Mouse (Mus musculus): ENCODE measurements around the gene Itga2. TPM values are rescaled to one million over a fixed set of nuclear protein-coding genes. Genes with fewer than 3 reads are reported as not detected.

Gene Itga2
- total and polyA plus RNA-seq, 3 experiments: under 0.01 TPM; not detected in 2

DNA sequence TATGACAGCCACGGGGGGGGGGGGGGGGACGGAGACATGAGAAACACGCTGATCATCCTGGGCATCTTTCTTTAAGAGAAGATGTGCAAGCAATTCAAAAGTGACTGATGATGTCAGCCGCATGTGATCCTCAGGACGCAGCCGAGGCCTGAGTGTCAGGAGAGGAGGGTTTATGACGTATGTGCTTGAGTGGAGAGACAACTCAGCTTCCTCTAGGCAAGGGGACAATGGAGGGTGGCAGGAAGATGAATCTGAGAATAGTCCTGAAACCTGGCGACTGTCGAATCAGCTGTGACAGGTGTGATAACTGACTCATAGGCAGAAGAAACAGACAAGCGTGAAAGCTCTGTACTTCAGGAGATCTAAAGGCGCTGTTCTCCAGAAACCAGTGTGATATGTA, 53.2 kb downstream of the Itga2 start:
- DNase-seq (ENCODE audit: low read depth, low spot score): no peak
- Histone ChIP-seq H3K36me3 (ENCODE audit: control insufficient read depth in 1 of 2, insufficient read depth in 2 of 2, low read length in 2 of 2) (no peaks in the 10 kb centered on the region), H3K4me3 (ENCODE audit: control insufficient read depth in 1 of 2, insufficient read depth in 1 of 2, low read depth in 2 of 2, low read length in 2 of 2) (no peak overlapping the region), H3K79me2 (ENCODE audit: control insufficient read depth, insufficient read depth, low read length, poor library complexity) (no peaks in the 10 kb centered on the region), H3K9ac (ENCODE audit: control insufficient read depth, low read depth, low read length, poor library complexity, severe bottlenecking) (no peak overlapping the region), H3K9me3 (replicated peaks; ENCODE audit: insufficient read depth, low read length) (no peaks in the 10 kb centered on the region), H3K4me1 (ENCODE audit: control insufficient read depth in 1 of 2, insufficient read depth in 2 of 2, low read length in 2 of 2) (no peaks in the 10 kb centered on the region), H3K27ac (ENCODE audit: control insufficient read depth, low read depth, low read length) (no peak overlapping the region), H3K27me3 (ENCODE audit: control insufficient read depth in 1 of 2, insufficient read depth in 2 of 2, low read length in 2 of 2) (no peaks in the 10 kb centered on the region; a peak in 1 of 4 replicates)
- TF ChIP-seq NRF1 (IDR thresholded peaks at IDR 0.05; ENCODE audit: insufficient read depth, low read depth, low read length, poor library complexity, severe bottlenecking): no peak
- no peak for TF ChIP-seq ELF1 (IDR thresholded peaks at IDR 0.05; ENCODE audit: low read depth, low read length)
- TF ChIP-seq NELFE (IDR thresholded peaks at IDR 0.05; ENCODE audit: low read depth, low read length): no peak
- TF ChIP-seq KAT2A (conservative IDR thresholded peaks at IDR 0.05; ENCODE audit: low read depth, low read length): no peak
- no peak for TF ChIP-seq ZKSCAN1 (IDR thresholded peaks at IDR 0.05; ENCODE audit: low read depth, low read length)
- TF ChIP-seq POLR2AphosphoS2 (IDR thresholded peaks at IDR 0.05; ENCODE audit: low read length): no peak
- no peak for TF ChIP-seq CHD2 (IDR thresholded peaks at IDR 0.05; ENCODE audit: low read length)
- no peak for TF ChIP-seq E2F4 (IDR thresholded peaks at IDR 0.05; ENCODE audit: borderline replicate concordance, low read depth, low read length)
- no peak for TF ChIP-seq MXI1 (IDR thresholded peaks at IDR 0.05; ENCODE audit: low read depth, low read length)
- no peak for TF ChIP-seq CHD1 (IDR thresholded peaks at IDR 0.05; ENCODE audit: low read depth, low read length)
- no peak for TF ChIP-seq TCF12 (IDR thresholded peaks at IDR 0.05; ENCODE audit: low read depth, low read length)
- no peak for TF ChIP-seq TAL1 (IDR thresholded peaks at IDR 0.05; ENCODE audit: low read length)
- no peak for TF ChIP-seq MYB (IDR thresholded peaks at IDR 0.05; ENCODE audit: low read depth, low read length)
- TF ChIP-seq GABPA (IDR thresholded peaks at IDR 0.05; ENCODE audit: low read depth, low read length): no peak
- no peak for TF ChIP-seq MAX (IDR thresholded peaks at IDR 0.05; ENCODE audit: low read length)
- no peak for TF ChIP-seq RCOR1 (IDR thresholded peaks at IDR 0.05; ENCODE audit: low read depth, low read length)
- no peak for TF ChIP-seq HCFC1 (IDR thresholded peaks at IDR 0.05; ENCODE audit: low read depth, low read length)
- TF ChIP-seq USF1 (IDR thresholded peaks at IDR 0.05; ENCODE audit: low read depth, low read length): no peak

DNA sequence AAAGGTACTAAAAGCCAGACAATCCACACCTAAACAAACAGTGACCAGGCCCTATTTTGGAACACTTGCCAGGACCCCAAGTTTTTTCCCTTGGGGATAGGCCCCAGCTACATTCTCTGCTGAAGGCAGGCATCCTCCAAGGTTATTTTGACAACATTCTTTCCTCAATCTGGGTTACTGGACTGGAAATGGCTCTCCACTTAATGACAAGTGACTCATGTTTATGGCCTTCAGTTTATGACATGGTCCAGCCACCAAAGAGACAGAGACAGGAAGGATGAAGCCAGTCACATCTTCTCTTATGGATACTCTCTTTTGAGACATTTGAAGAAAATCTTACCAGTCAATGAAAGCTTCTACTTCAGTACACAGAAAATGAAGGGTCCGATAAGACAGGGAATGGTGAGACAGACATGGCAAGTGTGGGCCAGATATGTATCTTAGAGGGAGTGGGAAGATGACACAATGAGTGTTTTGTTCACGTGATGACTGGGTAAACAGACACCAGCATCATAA, 55.8 kb downstream of the Itga2 start:
- no peak overlapping the region for H3K9ac ChIP-seq (ENCODE audit: control insufficient read depth, low read depth, low read length, poor library complexity, severe bottlenecking)
- TF ChIP-seq POLR2A (IDR thresholded peaks at IDR 0.05; ENCODE audit: control insufficient read depth in 1 of 2, insufficient read depth in 1 of 2, low read depth in 1 of 2, low read length in 2 of 2, poor library complexity in 1 of 2) (no peak), CHD2 (IDR thresholded peaks at IDR 0.05; ENCODE audit: low read length) (no peak), POLR2AphosphoS2 (IDR thresholded peaks at IDR 0.05; ENCODE audit: low read length) (no peak)
- no peak for DNase-seq (ENCODE audit: low read depth, low spot score)

More for the DNA sequence above, 55.8 kb downstream of the Itga2 start:
- no peaks in the 10 kb centered on the region for H3K27me3 ChIP-seq (ENCODE audit: control insufficient read depth in 1 of 2, insufficient read depth in 2 of 2, low read length in 2 of 2)
- no peaks in the 10 kb centered on the region for H3K36me3 ChIP-seq (ENCODE audit: control insufficient read depth in 1 of 2, insufficient read depth in 2 of 2, low read length in 2 of 2)
- H3K79me2 ChIP-seq (ENCODE audit: control insufficient read depth, insufficient read depth, low read length, poor library complexity): no peaks in the 10 kb centered on the region
- H3K4me3 ChIP-seq (ENCODE audit: control insufficient read depth in 1 of 2, insufficient read depth in 1 of 2, low read depth in 2 of 2, low read length in 2 of 2): no peak overlapping the region
- no peak overlapping the region for H3K27ac ChIP-seq (ENCODE audit: control insufficient read depth, low read depth, low read length)
- H3K9me3 ChIP-seq (replicated peaks; ENCODE audit: insufficient read depth, low read length): no peaks in the 10 kb centered on the region
- no peaks in the 10 kb centered on the region for H3K4me1 ChIP-seq (ENCODE audit: control insufficient read depth in 1 of 2, insufficient read depth in 2 of 2, low read length in 2 of 2)

Data from MEL (cell line).